Mouse (Mus musculus) splenic B cell, adult 2 months (primary cell): ENCODE results near the gene Mterf2.

Source experiments
- DNase-seq: peaks from one replicate; pipeline ENCODE4 v3.0.0-alpha.2; 2011; ENCODE audit warnings: low read depth, low spot score
- H3K27me3 ChIP-seq: 2 replicates; pipeline ENCODE4 v1.6.1; 2012; ENCODE audit warnings: mild to moderate bottlenecking, low read length, moderate library complexity, mixed read lengths; ENCODE audit not compliant: control insufficient read depth, poor library complexity, insufficient read depth, severe bottlenecking
- H3K36me3 ChIP-seq: 2 replicates; pipeline ENCODE4 v1.6.1; 2012; ENCODE audit warnings: mild to moderate bottlenecking, low read length, moderate library complexity, mixed read lengths; ENCODE audit not compliant: control insufficient read depth, poor library complexity, insufficient read depth, severe bottlenecking

Mterf2 gene

GRCm38 (mm10) chr10:85114409-85114808, 13.4 kb downstream of the Mterf2 start:
- DNase-seq = no peak
- 0 out of 2 replicates have a peak, but pooled peaks cover 2% of the 10 kb centered on the region for H3K36me3 ChIP-seq
- H3K27me3 ChIP-seq = no peaks in the 10 kb centered on the region

- DNase-seq = peak; percentile 28
- H3K27me3 ChIP-seq = no peaks in the 10 kb centered on the region
These were observed 24.5 kb downstream of the Mterf2 start for GRCm38 (mm10) chr10:85103085-85103885.

GRCm38 (mm10) chr10:85102247-85103084, 25.4 kb downstream of the Mterf2 start, which contains the start of the genes Fhl4 and Tmem263:
Fhl4 (minus strand) TSS chr10:85102495.
Tmem263 (plus strand) TSS chr10:85102627.
- H3K36me3 ChIP-seq = no peaks in the 10 kb centered on the region
- peak; percentile 89 for DNase-seq

More at GRCm38 (mm10) chr10:85103085-85103885, 24.5 kb downstream of the Mterf2 start:
- no peaks in the 10 kb centered on the region for H3K36me3 ChIP-seq

GRCm38 (mm10) chr10:85101841-85102240, 26.0 kb downstream of the Mterf2 start:
- H3K36me3 ChIP-seq = no peaks in the 10 kb centered on the region
- no peak for DNase-seq
- H3K27me3 ChIP-seq = no peaks in the 10 kb centered on the region

More at GRCm38 (mm10) chr10:85102247-85103084, 25.4 kb downstream of the Mterf2 start, which contains the start of the genes Fhl4 and Tmem263:
- H3K27me3 ChIP-seq = no peaks in the 10 kb centered on the region

DNA sequence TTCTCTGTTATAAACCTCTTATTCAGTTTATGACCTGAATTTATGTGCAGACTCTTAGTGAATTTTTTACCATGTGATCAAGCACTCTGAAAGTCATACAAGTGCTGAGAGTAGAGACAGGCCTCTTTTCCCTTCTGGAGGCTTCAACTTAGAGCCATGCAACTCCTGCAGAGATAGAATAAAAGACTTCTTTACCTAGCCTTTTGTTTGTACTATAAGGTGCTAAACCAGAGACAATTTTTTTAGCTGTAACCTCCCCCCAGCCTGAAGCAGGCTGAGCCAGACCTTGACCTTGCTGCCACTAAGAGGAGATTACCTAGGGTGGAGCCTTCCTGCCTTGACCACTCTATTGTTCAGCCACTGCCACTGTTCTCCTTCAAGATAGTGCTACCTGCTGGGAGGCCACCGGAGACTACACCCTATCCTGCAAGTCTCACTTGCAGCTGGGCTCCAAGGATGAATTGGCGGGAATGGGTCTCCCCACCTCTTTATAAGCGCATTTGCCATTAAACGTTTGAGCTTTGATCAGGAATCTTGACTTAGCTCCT, 56.1 kb downstream of the Mterf2 start:
- no peak for DNase-seq
- H3K27me3 ChIP-seq = no peaks in the 10 kb centered on the region
- H3K36me3 ChIP-seq = no peaks in the 10 kb centered on the region
